Mouse (Mus musculus) kidney, adult 11 months (tissue): Measurements from ENCODE around the gene Tas2r103.

ENCODE experiments used
- DNase-seq: peaks from one replicate; pipeline ENCODE4 v3.0.0; 2022

Gene Tas2r103

DNA sequence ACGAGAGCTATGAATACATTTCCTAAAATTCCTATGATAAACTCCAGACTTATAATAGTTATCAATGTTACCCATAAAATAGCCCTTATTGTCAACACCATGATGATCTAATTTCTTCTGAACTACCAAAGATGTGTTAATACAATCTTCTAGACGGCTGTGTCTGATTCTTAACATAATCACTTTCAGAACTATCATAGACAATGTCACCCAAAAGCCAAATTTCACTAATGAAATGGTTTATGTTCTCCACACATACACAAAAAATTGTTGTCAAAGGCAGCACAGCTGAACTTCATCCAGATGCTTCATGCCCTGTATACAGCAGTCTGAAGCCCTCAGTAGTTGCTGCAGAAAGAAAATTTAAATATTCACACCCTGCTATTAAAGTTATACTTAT, at the start of gene Tas2r103:
TSS of gene Tas2r103 (minus strand) at position 101 of the 400 bp plus-strand sequence.
- no peak for DNase-seq

DNA sequence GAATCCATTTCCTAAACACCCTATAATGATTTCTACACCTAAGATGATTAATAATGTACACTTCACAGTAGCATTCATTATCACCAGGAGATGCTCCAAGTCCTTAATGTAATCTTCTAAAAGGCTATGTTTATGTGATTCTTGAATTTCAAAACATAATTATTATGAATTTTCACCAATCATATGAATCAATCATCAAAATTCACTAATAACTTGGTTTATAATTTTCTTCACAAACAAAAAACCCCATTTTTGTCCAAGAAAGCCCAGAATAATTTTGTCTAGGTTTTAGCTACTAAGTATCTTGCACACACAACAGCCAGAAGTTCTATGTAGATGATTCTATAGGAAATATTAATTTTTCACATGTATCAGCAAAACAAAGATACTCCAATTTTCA, 18.8 kb upstream of the Tas2r103 start, which contains the start of gene Tas2r140:
TSS of gene Tas2r140 (minus strand) at position 101 of the 400 bp plus-strand sequence.
- no peak for DNase-seq
